Comparison of ENCODE assay signal across 9 mouse cellular contexts in the genomic region with DNA sequence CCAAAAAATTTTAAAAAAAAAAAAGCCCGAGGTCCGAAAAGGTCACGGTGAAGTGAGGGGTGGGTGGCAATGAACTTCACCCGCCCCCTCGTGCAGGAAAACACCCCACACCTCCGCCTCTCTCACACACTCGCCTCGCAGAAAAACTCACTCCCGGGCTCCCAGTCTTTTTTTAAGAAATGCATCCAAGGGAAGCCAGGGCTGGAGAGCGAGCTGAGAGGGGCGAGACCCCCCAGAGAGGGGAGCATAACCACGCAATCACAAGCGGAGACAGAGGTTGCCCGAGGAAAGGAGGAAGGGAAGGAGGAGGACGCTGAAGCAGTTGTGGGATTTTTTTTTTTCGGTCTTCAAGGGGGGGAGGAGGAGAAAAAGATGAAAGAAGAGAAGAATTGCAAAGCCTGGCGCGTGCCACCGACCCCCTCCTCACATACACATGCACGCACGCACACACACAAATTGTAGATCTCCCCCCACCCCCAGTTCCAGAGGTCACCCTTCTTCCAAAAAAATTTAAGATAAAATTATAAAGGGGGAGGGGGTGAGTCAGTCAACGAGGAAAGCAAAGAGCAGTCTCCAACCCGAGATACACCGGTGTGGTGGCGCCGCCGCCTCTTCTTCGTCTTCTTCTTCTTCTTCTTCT. TPM values are rescaled to one million over a fixed set of nuclear protein-coding genes. Genes with fewer than 3 reads are reported as not detected.
DNase-seq lines count a peak whose midpoint lies in the region; ATAC-seq and TF ChIP-seq lines count a peak whose summit lies in the region.
"Had no signal": no experiment of that assay in that cellular context is flagged by ENCODE, and none has a peak within 500 bp of the region (broad histone marks: within the 10 kb centered on the region; RNA-seq: fewer than 3 reads in every experiment).

No protein-coding gene starts in this region.

- TF ChIP-seq EP300 in liver, embryonic 14.5 days (IDR thresholded peaks at IDR 0.05; ENCODE audit: low read depth): no peak

- peak; percentile 4; the same call in 1 of the 2 replicates for ATAC-seq in forebrain, embryonic 11.5 days (replicated peaks; ENCODE audit: low FRiP score)
- peak; percentile 41 for ATAC-seq in hindbrain, embryonic 14.5 days (ENCODE audit: low FRiP score)
- peak; percentile 12 for ATAC-seq in liver, embryonic 14.5 days (ENCODE audit: insufficient read depth)
- ATAC-seq: Patski had no signal

- H3K27ac ChIP-seq in bone marrow, adult 2 months (ENCODE audit: control insufficient read depth, insufficient read depth, low read depth, low read length, poor library complexity): no peak overlapping the region
- peak overlapping the region; percentile 84 for H3K27ac ChIP-seq in forebrain, embryonic 11.5 days (ENCODE audit: low read depth, low read length)
- peak overlapping the region; percentile 91 for H3K27ac ChIP-seq in hindbrain, embryonic 14.5 days
- H3K27ac ChIP-seq in liver, embryonic 14.5 days: no peak overlapping the region

- no peak for TF ChIP-seq POLR2A in bone marrow, adult 2 months (IDR thresholded peaks at IDR 0.05; ENCODE audit: borderline replicate concordance, control insufficient read depth, low read depth, low read length)

- peak overlapping the region; percentile 14 for H3K4me3 ChIP-seq in bone marrow, adult 2 months (replicated peaks; ENCODE audit: control insufficient read depth, low read depth, low read length)
- peak overlapping the region; percentile 71 for H3K4me3 ChIP-seq in forebrain, embryonic 11.5 days (ENCODE audit: low read depth, low read length)
- H3K4me3 ChIP-seq in hindbrain, embryonic 14.5 days (replicated peaks; ENCODE audit: low read length): peak overlapping the region; percentile 92
- H3K4me3 ChIP-seq in liver, embryonic 14.5 days (ENCODE audit: insufficient read depth in 1 of 2, low read depth in 2 of 2, low read length in 2 of 2): peak overlapping the region; percentile 50 to 66

- no peak for TF ChIP-seq CTCF in bone marrow, adult 2 months (IDR thresholded peaks at IDR 0.05; ENCODE audit: control insufficient read depth, insufficient read depth, low read length)
- no peak for TF ChIP-seq CTCF in liver, embryonic 14.5 days (IDR thresholded peaks at IDR 0.05; ENCODE audit: low read depth)

- no peaks in the 10 kb centered on the region for H3K36me3 ChIP-seq in forebrain, embryonic 11.5 days (ENCODE audit: control insufficient read depth, insufficient read depth, low read length)
- no peaks in the 10 kb centered on the region for H3K36me3 ChIP-seq in hindbrain, embryonic 14.5 days (replicated peaks; ENCODE audit: control insufficient read depth, insufficient read depth)
- no peaks in the 10 kb centered on the region for H3K36me3 ChIP-seq in liver, embryonic 14.5 days (replicated peaks; ENCODE audit: control insufficient read depth, insufficient read depth, low read depth)

- H3K4me1 ChIP-seq in bone marrow, adult 2 months (ENCODE audit: control insufficient read depth, insufficient read depth, low read length): no peaks in the 10 kb centered on the region
- peaks cover 12% of the 10 kb centered on the region; the same call in 1 of the 2 replicates for H3K4me1 ChIP-seq in forebrain, embryonic 11.5 days (replicated peaks; ENCODE audit: control insufficient read depth, insufficient read depth, low read length)
- peaks cover 23% of the 10 kb centered on the region for H3K4me1 ChIP-seq in hindbrain, embryonic 14.5 days (replicated peaks; ENCODE audit: control insufficient read depth, insufficient read depth, low read length)
- peaks cover 0 to 2% of the 10 kb centered on the region in 2 experiments; a peak in 1 of 4 replicates for H3K4me1 ChIP-seq in liver, embryonic 14.5 days (replicated peaks; ENCODE audit: control insufficient read depth in 2 of 2, insufficient read depth in 2 of 2, low read length in 1 of 2)

- peak overlapping the region; percentile 78 for H3K4me2 ChIP-seq in forebrain, embryonic 11.5 days (ENCODE audit: low read depth, low read length, severe bottlenecking)
- peak overlapping the region; percentile 85 for H3K4me2 ChIP-seq in hindbrain, embryonic 14.5 days (replicated peaks)
- peak overlapping the region; percentile 61 for H3K4me2 ChIP-seq in liver, embryonic 14.5 days (ENCODE audit: low read depth)

- peak overlapping the region; percentile 89 for H3K9ac ChIP-seq in forebrain, embryonic 11.5 days (ENCODE audit: low read length)
- peak overlapping the region; percentile 97 for H3K9ac ChIP-seq in hindbrain, embryonic 14.5 days
- H3K9ac ChIP-seq in liver, embryonic 14.5 days (replicated peaks): no peak overlapping the region

- H3K27me3 ChIP-seq in forebrain, embryonic 11.5 days (ENCODE audit: control insufficient read depth, insufficient read depth, low read length): 0 out of 2 replicates have a peak, but pooled peaks cover 1% of the 10 kb centered on the region
- no peaks in the 10 kb centered on the region for H3K27me3 ChIP-seq in hindbrain, embryonic 14.5 days (ENCODE audit: control insufficient read depth, insufficient read depth, low read length)
- peaks cover 32% of the 10 kb centered on the region for H3K27me3 ChIP-seq in liver, embryonic 14.5 days (ENCODE audit: control insufficient read depth, insufficient read depth, low read length)

- H3K9me3 ChIP-seq in forebrain, embryonic 11.5 days (ENCODE audit: control insufficient read depth, low read length): no peaks in the 10 kb centered on the region
- no peaks in the 10 kb centered on the region for H3K9me3 ChIP-seq in hindbrain, embryonic 14.5 days (ENCODE audit: control insufficient read depth, low read length)
- H3K9me3 ChIP-seq in liver, embryonic 14.5 days (ENCODE audit: control insufficient read depth, low read length): no peaks in the 10 kb centered on the region

- under 1% methylated on average over 28 of the region's 28 CpGs for WGBS in bone marrow, adult 2 months
- 0% methylated on average over 28 of the region's 28 CpGs for WGBS in forebrain, embryonic 11.5 days
- WGBS in hindbrain, embryonic 14.5 days: under 1% methylated on average over 28 of the region's 28 CpGs
- WGBS in liver, embryonic 14.5 days (ENCODE audit: insufficient replicate concordance): 1% methylated on average over 28 of the region's 28 CpGs

- DNase-seq in layer of hippocampus, postnatal 14 days (ENCODE audit: low spot score in 2 of 2): peak; percentile 15 to 29
- DNase-seq in layer of hippocampus, adult 9-10 months (ENCODE audit: low spot score): no peak
- peak; percentile 71 for DNase-seq in forebrain, embryonic 11.5 days (ENCODE audit: low spot score)
- peak; percentile 61 for DNase-seq in hindbrain, embryonic 14.5 days (ENCODE audit: low spot score)
- no peak for DNase-seq in liver, embryonic 14.5 days (ENCODE audit: low read depth in 3 of 3, low spot score in 3 of 3)
- DNase-seq in right cerebral cortex, postnatal 10 days (ENCODE audit: low spot score in 2 of 2): peak; percentile 40 to 49
- DNase-seq in urinary bladder, postnatal 36 days (ENCODE audit: low spot score in 2 of 2): no peak

RNA-seq across cellular contexts. Expression of gene Auts2, which starts 0.6 kb away (rescaled TPM):
- total RNA-seq in layer of hippocampus, postnatal 14 days (2021): 100 to 1,000 TPM; 134 to 151 TPM
- polyA plus RNA-seq in bone marrow, adult 2 months (2011; ENCODE audit: insufficient read depth, insufficient read length, low replicate concordance, missing spikeins): 1.5 and 4.2 TPM in 2 replicates
- 64.2 and 71.4 TPM in 2 replicates for polyA plus RNA-seq in forebrain, embryonic 11.5 days (2014; fragmentation: Nextera tagmentation; extraction: Ambion mirVana)
- 53.3 and 61.8 TPM in 2 replicates for polyA plus RNA-seq in hindbrain, embryonic 14.5 days (2014; fragmentation: Nextera tagmentation; extraction: Ambion mirVana)
- 0.75 and 0.77 TPM in 2 replicates for polyA plus RNA-seq in liver, embryonic 14.5 days (2012; rRNA removed)
- 0.75 and 1.6 TPM in 2 replicates for polyA plus RNA-seq in liver, embryonic 14.5 days (2014; fragmentation: Nextera tagmentation; extraction: Ambion mirVana)

Comparison
In these comparisons a context has a peak if more than half of its experiments do, and no peak if none do; other contexts are left out.
1. DNase-seq: peak in layer of hippocampus, postnatal 14 days (2 of 2), forebrain, embryonic 11.5 days (single experiment), hindbrain, embryonic 14.5 days (single experiment) and right cerebral cortex, postnatal 10 days (2 of 2); none in layer of hippocampus, adult 9-10 months (single experiment), liver, embryonic 14.5 days (0 of 3) and urinary bladder, postnatal 36 days (0 of 2).
2. H3K27ac ChIP-seq: peak in forebrain, embryonic 11.5 days (single experiment) and hindbrain, embryonic 14.5 days (single experiment); none in bone marrow, adult 2 months (single experiment) and liver, embryonic 14.5 days (single experiment).
3. H3K4me3 ChIP-seq: peak in every context shown above with its lines; median percentile 92 in hindbrain, embryonic 14.5 days; 71 in forebrain, embryonic 11.5 days; 58 in liver, embryonic 14.5 days; 14 in bone marrow, adult 2 months.
4. RNA of gene Auts2, which starts 0.6 kb away (polyA plus RNA-seq): 64.2 to 71.4 TPM in forebrain, embryonic 11.5 days and 53.3 to 61.8 TPM in hindbrain, embryonic 14.5 days; 0.75 to 1.6 TPM in liver, embryonic 14.5 days and 1.5 to 4.2 TPM in bone marrow, adult 2 months; every median in the first group is over 10 times any median in the second.
5. Peak in every context shown above with its lines, with median percentiles within 50 percentile points of each other: ATAC-seq and H3K4me2 ChIP-seq.